Mouse (Mus musculus) ES-Bruce4 (cell line): ENCODE data around the gene Eml2.

Source experiments
- CTCF ChIP-seq: IDR thresholded peaks from one replicate; pipeline ENCODE4 v1.8.1; 2011; ENCODE audit warnings: low read depth, low read length
- POLR2A ChIP-seq: IDR thresholded peaks from one replicate; pipeline ENCODE4 v1.8.1; 2011; ENCODE audit warnings: low read length; ENCODE audit not compliant: insufficient read depth

- TF ChIP-seq CTCF, result no peak
- no peak for TF ChIP-seq POLR2A
Measured at GRCm38 (mm10) chr7:19201660-19202059, 25.4 kb downstream of the Eml2 start.
